Mouse (Mus musculus) left cerebral cortex, adult 6 months (tissue): ENCODE data around the gene Col15a1. TPM values are rescaled to one million over a fixed set of nuclear protein-coding genes. Genes with fewer than 3 reads are reported as not detected.

Experiments used
- long read RNA-seq, 2 experiments: library from polyadenylated mRNA; unstranded; transcript quantifications; one replicate each; pipeline ENCODE4 v2.0.0; 2019 to 2020
- polyA plus RNA-seq: library from polyadenylated mRNA; unstranded; fragments of <200 nt; fragmentation: Nextera tagmentation; gene quantifications from 2 replicates; pipeline ENCODE4 v1.2.3, GENCODE M21; 2021

Gene Col15a1
- polyA plus RNA-seq, result 0.33 and 0.67 TPM in 2 replicates
- long read RNA-seq, experiment 1, partial matches to known transcripts, result 0 of 3 reads
- long read RNA-seq, experiment 1, other reads (novel, unspliced or antisense), result 3 of 3 reads
- long read RNA-seq, experiment 2, result 0 reads

DNA sequence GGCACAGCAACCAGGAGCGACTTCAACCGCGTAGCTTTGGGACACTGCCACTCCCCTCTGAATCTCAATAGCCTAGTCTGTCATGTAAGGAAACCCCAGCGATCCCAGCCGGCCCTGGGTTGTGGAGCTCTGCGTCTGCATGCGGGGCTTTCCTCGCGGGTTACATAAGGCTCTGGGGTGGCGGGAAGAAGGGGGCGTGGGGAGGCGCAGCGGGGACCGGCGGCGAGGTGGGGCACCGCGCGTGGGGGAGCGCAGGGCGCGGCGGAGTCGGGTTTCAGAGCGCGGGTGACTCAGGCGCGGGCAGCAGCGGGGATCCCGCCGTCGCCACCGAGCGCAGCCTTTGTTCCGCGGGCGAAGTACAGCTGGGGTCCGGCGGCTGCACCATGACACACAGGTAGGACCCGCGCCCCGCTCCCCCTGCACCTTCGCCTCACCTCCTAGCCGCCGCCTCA is at the start of gene Col15a1:
Gene Col15a1, plus strand, starts transcription at position 193 of the 452 bp plus-strand sequence.

DNA sequence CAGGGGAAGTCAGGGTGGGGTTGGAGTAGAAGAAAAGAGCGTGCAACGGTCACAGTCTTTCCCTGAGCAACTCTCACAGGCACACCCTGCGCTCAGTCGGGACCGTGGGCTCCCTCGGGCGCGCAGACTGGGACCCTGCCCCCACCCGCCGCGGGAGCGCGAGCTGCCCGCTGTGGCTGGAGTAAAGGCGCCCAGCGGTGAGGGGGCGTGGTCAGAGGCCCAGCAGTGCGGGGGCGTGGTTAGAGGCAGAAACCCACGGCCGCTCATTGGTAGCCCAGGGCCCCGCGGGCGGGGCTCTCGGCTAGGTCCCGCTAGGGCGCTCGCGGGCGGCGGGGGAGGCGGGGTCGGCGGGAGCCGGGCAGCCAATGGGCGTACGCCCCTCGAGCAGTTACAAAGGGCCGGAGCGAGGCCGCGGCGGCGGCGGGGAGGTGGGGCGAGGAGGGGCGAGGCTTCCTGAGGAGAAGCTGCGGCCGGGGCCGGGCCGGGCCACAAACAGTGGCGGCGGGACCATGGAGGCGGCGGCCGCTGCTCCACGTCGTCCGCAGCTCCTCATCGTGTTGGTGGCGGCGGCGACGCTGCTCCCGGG is 144.9 kb downstream of the Col15a1 start, which contains the start of gene Tgfbr1:
Gene Tgfbr1, plus strand, starts transcription at position 420 of the 586 bp plus-strand sequence.

Other genes with a start within 250 kb of the Col15a1 start
- gene Gabbr2, start 216.3 kb upstream of the Col15a1 start, polyA plus RNA-seq, result 24.2 and 32.4 TPM in 2 replicates
- gene Anks6, start 150.7 kb upstream of the Col15a1 start, polyA plus RNA-seq, result 0.36 and 0.54 TPM in 2 replicates
- gene Galnt12, start 116.3 kb upstream of the Col15a1 start, polyA plus RNA-seq, result 0.20 and 1.3 TPM in 2 replicates
- 4.4 and 4.8 TPM in 2 replicates for gene Tgfbr1, start 145.1 kb downstream of the Col15a1 start, polyA plus RNA-seq